Mouse (Mus musculus) forebrain, embryonic 11.5 days (tissue): ENCODE results near the gene Mtfr2. TPM values are rescaled to one million over a fixed set of nuclear protein-coding genes. Genes with fewer than 3 reads are reported as not detected.

ENCODE experiments used
- polyA plus RNA-seq: library from polyadenylated mRNA; unstranded; fragments of >200 nt; fragmentation: Nextera tagmentation; extraction: Ambion mirVana; gene quantifications from 2 replicates; pipeline ENCODE4 v1.2.1, GENCODE M21; 2014

The Mtfr2 gene
- polyA plus RNA-seq, 1 experiment from 2014 or later: 2.6 TPM

Other genes with a start within 250 kb of the Mtfr2 start
- 8.0 and 8.2 TPM in 2 replicates for gene Map7, start 199.3 kb upstream of the Mtfr2 start, polyA plus RNA-seq
- gene Bclaf1, start 35.3 kb upstream of the Mtfr2 start, polyA plus RNA-seq: 185 and 196 TPM in 2 replicates